Mouse (Mus musculus) heart, adult 10 weeks (tissue): ENCODE data around the gene Gm43720. TPM values are rescaled to one million over a fixed set of nuclear protein-coding genes. Genes with fewer than 3 reads are reported as not detected.

ENCODE experiments used
- polyA plus RNA-seq: library from polyadenylated mRNA; stranded (reverse); fragments of 350-450 nt; fragmentation: Illumina TruSeq; extraction: RNeasy Lipid Tissue Mini Kit (QIAGEN cat#74804); gene quantifications from one replicate; pipeline ENCODE4 v1.2.3, GENCODE M21; 2014; ENCODE audit warnings: low read depth, low replicate concordance

Gm43720 gene
- polyA plus RNA-seq, result 0.18 TPM

DNA sequence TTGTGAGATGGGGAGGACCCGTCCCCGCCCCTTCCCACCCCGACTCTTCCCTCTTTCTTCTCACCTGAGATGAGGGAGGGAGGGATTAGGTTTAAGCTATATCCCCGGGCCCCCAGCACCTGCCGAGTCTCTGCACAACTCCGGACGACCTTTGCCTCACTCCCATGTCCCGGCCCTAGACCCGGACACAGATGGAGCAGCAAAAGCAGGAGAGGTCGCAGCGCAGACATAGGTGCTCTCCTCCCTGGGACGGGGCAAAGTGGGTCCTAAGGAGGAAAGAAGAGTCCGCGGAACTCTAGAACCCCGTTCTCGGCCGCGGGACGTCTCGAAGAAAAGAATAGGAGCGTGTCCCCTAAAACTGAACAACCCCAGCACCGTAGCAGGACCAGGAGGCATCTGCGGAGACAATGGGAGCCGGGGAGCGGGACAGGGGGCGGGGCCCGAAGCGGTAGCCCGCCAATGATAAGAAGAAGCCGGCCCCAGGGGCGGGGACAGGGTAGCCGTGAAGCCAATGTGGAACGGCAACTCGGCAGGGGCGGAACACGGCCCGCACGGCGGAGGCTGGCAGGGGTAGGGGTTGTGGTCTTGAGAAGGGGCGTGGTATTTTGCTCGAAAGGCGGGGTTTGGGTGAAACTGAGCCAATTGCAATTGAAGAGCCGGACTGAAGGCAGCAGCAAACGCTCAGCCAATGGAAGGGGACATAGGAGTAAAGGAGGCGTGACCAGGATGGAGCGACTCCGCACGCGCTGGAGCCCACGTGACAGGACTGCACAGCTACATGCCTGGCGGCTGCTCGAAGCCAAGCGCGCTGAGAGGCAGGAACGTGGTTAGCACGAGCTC lies at the start of gene Gm43720, which contains the start of the genes Gpc2 and Stag3:
Gm43720 (minus strand) TSS at position 374 of the 840 bp plus-strand sequence.
Gpc2 (minus strand) TSS at position 421 of the 840 bp plus-strand sequence.
Stag3 (plus strand) TSS at position 656 of the 840 bp plus-strand sequence.

DNA sequence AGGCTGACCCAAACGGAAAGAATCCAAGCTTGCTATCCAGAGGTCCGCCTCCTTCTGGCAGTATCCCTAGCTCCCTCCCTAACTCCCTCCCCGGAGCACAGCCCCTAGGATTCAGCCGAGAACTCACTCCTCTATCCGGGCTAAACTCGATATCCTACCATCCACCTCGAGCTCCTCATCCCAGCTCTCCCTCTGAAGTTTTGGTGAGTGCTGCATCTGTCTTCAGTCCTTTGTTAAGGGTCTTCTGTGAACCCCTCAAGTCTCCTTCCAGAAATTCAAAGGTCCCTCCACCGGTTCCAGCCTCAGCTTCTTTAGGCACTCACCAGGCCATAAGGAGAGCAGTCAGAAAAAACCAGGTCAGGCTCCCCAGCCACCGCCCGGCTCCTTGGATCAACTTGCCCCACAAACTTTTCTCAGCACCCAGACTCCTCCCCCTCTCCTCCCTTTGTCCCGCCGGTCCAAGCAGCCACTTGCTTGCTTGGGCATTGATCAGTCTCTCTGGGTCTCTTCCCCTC lies 7.3 kb downstream of the Gm43720 start, which contains the start of gene Gal3st4:
Gal3st4 (minus strand) TSS at position 432 of the 515 bp plus-strand sequence.

DNA sequence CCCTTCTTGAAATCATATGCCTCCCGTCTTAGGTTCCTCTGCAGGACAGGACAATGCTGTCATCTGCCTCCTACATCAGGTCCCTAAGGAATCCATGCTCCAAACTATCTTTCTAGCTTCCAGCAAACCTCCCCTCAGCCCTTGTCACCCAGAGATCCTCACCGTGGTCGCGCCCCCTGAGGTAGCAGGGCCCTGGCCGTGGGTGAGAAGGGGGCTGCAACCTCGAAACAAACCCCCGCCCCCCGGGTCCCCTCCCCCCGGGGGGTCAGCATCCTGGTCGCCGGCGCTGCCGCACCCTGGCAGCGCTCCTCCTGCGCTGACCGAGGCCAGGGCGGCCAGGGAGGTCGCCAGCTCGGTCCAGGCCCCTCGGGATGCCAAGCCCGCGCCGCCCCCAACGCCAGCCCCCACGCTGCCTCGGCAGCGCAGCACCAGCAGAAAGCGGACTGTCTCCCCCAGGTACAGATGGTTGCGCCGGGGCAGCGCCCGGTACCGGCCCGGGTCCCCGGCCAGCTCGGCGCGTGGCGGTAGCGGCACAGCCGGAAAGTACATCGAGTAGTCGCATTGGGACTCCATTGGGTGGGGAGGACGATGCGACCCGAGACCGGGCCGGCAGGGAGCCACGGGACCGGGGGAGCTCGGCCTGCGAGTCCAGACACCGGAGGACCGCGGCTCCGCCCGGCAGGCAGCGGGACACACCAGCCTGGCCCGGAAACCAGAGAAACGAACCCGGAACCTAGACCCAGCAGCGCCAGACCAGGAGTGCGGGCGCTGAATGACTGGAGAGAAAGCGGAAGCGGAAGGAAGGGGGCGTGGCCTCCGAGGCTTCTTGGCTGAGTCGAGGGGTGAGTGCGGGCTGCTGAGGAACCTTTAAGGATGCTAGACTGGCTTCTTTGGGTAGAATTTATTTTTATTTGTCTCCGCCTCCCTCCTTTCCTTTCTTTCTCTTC lies 16.2 kb downstream of the Gm43720 start, which contains the start of gene BC037034:
BC037034 (minus strand) TSS at position 774 of the 947 bp plus-strand sequence.

GRCm38 (mm10) chr5:138255353-138256093 lies 24.2 kb downstream of the Gm43720 start, which contains the start of gene Lamtor4:
Lamtor4 (plus strand) TSS chr5:138255482.

GRCm38 (mm10) chr5:138225700-138226099 lies 54.1 kb downstream of the Gm43720 start, which contains the start of gene Nxpe5:
Nxpe5 (plus strand) TSS chr5:138225898.

Other genes starting within 250 kb of the Gm43720 start
- gene Smok3c, start 226.8 kb downstream of the Gm43720 start, polyA plus RNA-seq, result not detected
- gene Zkscan1, start 194.9 kb downstream of the Gm43720 start, polyA plus RNA-seq, result 6.7 TPM
- 16.7 TPM for gene Zscan21, start 163.1 kb downstream of the Gm43720 start, polyA plus RNA-seq
- 3.8 TPM for gene Zfp113, start 124.2 kb downstream of the Gm43720 start, polyA plus RNA-seq
- gene Cops6, start 118.9 kb downstream of the Gm43720 start, polyA plus RNA-seq, result 160 TPM
- gene Ap4m1, start 108.0 kb downstream of the Gm43720 start, polyA plus RNA-seq, result 13.0 TPM
- gene Mcm7, start 107.5 kb downstream of the Gm43720 start, polyA plus RNA-seq, result 14.8 TPM
- gene Taf6, start 92.5 kb downstream of the Gm43720 start, polyA plus RNA-seq, result 41.9 TPM
- gene Cnpy4, start 92.5 kb downstream of the Gm43720 start, polyA plus RNA-seq, result 6.7 TPM
- 1.7 TPM for gene Mblac1, start 85.6 kb downstream of the Gm43720 start, polyA plus RNA-seq
- gene Nxpe5, start 54.1 kb downstream of the Gm43720 start, polyA plus RNA-seq, result 0.24 TPM
- gene Lamtor4, start 24.5 kb downstream of the Gm43720 start, polyA plus RNA-seq, result 70.5 TPM
- gene BC037034, start 15.9 kb downstream of the Gm43720 start, polyA plus RNA-seq, result 7.1 TPM
- gene Gal3st4, start 7.1 kb downstream of the Gm43720 start, polyA plus RNA-seq, result not detected
- 0.63 TPM for gene Gpc2, start within 50 bp of the Gm43720 start, polyA plus RNA-seq
- gene Stag3, start 282 bp upstream of the Gm43720 start, polyA plus RNA-seq, result 0.34 TPM
- gene Pvrig, start 62.0 kb upstream of the Gm43720 start, polyA plus RNA-seq, result not detected
- 4.1 TPM for gene Zfp157, start 161.5 kb upstream of the Gm43720 start, polyA plus RNA-seq